Mouse (Mus musculus) lung, postnatal 14 days (tissue): ENCODE measurements at regions not wholly inside any gene's neighbourhood (a gene's known extent, or its start where the extent isn't known, plus 50 kb on each side); places are given as distances from the start of the nearest gene placed in this dataset.
A peak's percentile ranks its signal among the peaks of the same experiment; 100 is the strongest.

Experiments used
- DNase-seq: peaks from one replicate; pipeline ENCODE4 v3.0.0; 2021

DNA sequence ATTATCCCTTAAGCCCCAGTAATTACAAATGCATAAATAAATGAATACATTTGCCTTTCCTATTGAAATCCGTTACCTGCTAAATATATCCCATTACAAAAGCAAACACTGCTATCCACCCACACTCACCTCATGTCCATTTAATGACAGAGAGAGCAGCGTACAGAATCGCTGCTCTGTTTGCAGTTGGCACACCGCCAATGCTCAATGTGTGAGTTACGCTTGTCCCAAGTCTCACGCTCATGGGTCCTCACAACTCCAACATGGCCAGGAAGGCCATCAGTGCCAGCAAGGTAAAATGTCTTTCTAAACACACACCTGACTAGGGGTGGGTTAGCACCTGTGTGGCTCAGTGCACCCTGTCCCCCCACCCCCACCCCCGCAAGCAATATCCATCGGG is 150.0 kb upstream of the Igsf21 start:
- DNase-seq, result no peak

DNA sequence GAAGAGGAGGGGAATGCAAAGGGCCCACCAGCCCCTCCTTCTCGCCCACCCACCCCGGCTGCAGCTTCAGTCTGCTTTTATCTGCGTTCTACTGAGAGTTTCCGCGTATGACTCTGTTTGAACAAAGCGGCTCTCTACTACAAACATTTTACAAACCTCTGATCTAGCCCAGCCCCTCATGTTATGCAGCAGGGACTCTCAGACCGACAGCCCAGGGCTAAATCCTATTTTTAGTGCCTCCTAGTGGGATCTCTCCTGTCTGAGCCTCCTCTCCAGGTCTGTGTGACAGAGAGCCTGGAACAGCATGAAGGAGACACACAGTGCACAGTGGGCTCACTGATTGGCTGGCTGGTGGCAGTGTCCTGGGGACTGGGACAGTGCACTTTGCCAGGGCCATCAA is 145.7 kb upstream of the Igsf21 start:
- no peak for DNase-seq

DNA sequence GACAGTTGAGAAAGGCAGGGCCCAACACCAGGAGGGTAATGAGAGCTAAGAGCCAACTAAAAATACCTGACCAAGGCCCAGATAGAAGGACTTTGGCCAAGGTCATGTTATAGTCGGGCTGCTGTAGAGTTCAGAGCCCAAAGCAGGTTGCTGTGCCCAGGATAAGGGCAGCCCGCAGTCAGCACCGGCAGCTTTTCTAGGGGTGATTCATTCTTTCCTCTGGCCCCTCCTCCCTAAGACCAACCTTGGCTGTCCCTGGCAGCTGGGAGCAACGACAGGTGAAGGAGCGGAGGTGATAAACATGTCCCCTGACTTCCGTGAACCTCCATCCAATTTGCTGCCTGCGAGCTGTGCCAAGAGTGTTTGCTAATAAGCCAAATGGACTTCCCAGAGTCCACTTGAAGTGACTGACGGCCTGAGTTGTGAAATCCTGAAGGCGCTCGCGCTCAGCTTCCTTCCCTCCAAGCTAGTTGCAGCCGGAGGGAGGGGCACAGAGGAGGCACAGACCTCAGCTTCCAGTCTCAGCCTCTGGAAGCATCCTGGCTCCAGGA is 144.2 kb upstream of the Igsf21 start:
- DNase-seq, result peak; percentile 29

DNA sequence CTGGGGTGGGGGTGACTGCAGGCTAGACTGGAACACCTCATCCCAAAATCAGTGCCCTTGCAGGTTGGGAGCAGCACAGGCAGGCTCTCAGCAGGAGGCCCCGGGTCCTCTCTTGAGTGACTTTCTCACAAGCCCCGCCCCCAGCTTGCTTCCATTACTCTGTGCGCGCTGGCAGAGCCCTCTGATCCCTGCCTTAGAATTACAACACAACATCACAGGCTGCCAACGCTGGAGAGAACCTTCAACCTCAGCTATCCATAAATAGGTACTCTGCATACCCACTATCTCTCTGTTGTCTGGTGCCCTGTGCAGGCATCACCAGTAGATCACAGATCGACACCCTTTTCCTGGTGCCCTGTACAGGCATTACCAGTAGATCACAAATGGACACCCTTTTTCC is 139.1 kb upstream of the Igsf21 start:
- DNase-seq, result no peak

DNA sequence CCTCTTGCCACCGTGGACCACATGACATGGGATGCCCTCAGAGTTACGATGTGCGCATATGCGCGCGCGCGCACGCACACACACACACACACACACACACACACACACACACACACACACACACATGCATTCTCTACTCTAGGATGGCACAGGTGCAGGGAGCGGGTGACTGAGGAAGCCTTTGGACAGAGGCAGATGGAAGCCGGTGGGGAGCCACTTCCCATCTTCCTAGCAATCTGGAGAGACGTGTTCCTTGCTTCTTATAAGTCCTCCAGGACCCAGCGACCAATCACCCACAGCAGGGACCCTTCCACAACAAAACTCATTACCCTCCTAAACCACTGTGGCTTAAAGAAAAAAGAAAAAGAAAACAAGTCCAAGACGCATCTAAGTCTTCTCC is 138.6 kb upstream of the Igsf21 start:
- no peak for DNase-seq

DNA sequence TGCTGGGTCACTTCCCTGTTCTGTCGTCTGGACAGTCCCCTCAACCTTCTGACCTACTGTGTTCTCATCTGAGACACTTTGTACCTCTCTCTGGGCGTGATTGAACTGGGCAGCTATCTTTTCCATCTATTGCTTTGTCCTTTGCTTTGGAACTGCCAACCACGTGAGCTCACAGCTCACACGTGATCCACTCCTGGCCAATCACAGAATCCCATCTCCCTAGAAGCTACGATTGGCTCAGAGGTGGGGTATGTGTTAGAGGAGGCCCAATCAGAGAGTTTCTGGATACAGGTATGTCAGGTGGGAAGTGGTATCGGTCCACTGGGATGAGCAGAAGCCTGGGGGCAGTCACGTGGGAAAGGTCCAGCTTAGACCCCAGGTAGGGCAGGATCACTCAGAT is 137.0 kb upstream of the Igsf21 start:
- DNase-seq, result no peak

DNA sequence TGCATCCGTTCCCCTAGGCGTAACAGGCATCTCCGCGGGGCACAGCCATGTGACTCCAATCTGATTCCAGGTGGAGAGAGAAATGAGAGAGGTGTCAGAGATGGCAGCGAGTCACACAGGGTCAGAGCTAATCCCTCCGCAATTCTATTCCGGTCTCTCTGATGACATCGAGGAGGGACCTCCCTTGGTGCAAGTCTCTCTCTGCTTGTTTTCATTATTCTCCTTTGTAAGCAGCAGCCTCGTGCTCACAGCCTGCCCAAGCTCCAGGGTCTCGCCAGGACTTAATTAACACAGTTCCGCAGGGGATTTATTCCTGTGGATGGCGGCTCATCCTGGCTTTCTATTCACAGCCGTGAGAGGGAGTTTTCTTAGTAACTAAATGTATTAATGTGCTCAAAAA is 134.1 kb upstream of the Igsf21 start:
- no peak for DNase-seq

DNA sequence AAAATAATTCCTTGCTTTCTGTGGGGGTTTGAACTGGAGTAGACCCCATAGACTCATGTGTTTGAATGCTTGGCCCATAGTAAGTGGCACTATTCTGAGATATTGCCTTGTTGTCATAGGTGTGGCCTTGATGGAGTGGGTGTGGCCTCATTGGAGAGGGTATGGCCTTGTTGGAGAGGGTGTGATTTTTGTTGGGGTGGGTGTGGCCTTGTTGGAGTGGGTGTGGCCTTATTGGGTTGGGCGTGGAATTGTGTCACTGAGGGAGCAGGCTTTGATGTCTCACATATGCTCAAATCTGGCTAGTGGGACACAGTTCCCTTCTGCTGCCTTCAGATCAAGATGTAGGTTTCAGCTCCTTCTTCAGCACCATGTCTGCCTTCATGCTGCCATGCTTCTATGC is 131.4 kb upstream of the Igsf21 start:
- no peak for DNase-seq

DNA sequence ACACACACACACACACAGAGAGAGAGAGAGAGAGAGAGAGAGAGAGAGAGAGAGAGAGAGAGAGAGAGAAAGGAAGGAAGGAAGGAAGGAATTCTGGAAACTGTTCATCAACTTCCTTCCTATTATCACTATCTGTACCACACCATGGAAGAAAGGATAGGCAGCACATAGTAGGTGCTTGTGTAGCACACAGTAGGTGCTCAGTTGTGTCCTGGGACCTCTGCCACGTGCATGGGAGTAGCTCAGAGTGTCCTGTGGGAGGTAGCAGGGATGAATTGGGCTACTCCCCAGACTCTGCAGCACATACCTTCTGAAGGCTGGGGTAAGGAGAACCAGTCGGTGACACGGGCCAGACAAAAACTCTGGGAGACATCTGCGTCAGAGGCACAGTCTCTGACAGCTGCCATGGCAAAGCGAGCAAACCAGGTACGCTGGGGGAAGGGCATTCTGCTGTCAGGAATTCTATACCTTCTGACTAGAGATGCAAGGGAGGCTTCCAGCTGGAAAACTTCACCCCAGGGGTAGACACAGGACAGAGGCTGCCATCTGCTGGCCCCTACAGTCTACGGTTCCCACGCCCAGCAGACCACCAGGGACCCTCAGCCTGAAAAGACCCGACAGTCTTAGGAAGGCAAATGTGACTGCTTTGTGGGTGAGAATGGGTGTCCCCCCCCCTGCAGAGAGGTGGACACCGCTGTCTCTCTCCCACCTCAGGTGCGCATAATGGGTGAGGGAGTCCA is 126.2 kb upstream of the Igsf21 start:
- no peak for DNase-seq

DNA sequence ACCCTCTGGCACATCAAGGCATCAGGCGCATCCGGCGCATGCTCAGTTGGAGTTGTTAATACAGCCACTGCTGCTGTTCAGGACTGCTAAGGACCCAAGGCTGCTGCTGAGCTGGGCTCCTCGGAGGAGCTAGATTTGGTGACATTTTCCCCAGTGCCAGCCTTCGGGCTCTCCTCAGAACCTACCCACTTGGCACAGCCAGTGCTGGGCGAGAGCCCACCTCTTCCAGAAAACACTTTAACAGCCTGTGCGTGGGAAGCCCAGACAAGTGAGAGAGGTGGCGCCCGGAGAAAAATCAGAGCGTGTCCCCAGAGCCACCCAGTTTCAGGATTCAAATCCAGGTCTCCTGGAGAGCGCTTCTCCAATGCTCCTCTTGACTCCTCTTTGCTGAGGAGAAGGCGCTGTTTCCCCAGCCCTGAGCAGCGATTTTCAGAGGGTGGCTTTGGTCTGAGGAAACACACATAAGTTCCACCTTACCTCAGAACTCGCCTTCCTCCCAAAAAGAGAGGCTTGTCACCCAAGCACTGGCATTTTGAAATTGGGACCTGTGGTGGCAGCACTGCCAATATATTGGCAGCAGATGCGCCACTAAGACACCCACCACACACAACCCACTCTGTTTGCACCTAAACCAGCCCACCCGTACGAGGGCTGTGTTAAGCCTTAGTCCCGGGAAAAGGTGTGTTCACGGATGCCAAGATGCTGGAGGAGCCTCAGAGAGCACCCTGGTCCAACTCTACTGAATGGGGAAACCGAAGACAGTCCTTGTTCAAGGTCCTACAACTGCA is 125.0 kb upstream of the Igsf21 start:
- no peak for DNase-seq

DNA sequence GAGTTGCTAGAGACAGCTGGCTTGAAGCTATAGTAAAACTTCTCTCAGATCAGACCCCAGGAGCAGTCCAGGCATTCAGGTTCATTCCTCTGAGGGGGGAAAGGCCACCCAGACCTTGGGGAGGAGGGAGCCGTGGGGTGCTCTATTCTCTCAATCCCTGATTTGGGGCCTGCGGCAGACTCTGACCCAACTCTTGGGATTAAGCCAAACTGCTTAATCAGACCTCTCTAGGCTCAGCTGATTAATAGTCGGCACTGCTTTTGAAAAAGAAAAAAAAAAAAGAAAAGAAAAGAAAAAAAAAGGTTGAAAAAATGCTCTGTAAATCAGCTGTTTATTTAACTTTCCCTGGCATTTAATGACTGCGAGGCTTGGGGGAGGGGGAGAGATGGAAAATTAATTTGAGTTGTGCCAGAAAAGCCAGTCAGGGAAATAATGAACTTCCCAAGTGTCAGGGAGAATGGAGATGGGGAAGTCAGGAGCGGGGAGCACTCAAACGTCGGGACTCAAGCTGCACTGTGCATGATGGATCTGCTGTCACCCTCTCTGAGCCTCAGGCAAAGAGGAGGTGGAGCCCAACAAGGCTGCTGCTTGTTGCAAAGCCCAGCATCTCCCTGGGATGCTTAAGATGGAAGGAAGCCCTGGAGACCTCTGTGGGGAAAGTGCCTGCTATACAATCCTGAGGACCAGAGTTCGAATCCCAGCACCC is 120.5 kb upstream of the Igsf21 start:
- no peak for DNase-seq

DNA sequence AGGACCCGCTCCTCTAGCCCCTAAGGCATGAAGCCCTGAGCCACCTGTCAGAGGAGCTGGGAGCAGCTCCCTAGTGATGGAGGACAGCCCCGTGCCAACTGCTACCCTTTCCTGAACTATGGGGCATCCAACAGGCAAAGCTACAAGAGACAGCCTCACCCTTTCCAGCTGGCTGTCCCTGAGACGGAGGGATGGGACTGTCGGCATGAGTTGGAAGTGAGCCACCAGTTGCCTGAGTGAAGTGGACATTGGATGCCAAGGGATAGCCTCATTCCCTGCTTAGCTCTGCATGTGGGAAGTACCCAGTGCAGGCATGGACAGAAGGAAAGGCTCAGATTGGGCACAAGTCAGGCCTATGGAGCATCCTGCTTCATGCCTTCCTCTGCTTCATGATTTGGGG is 112.3 kb upstream of the Igsf21 start:
- DNase-seq, result no peak

DNA sequence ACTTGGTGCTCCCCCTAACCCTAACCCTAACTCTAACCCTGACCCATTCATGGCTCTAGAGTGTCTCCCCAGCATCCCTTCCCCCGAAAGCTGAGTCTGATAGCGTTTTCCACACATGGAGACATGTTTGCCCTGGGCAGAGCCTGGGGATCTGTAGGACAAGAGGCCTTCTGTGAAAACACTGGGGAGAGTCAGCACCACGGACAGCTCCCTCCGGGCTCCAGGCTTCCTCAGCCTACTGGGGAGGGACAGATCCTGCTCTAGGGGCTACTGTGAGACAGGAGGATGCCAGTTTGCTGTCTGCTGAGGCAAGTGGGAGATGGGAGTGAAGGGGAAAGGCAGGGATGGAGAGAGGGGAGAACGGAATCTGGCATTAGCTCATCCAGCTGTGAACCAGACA is 111.5 kb upstream of the Igsf21 start:
- DNase-seq, result peak; percentile 87

DNA sequence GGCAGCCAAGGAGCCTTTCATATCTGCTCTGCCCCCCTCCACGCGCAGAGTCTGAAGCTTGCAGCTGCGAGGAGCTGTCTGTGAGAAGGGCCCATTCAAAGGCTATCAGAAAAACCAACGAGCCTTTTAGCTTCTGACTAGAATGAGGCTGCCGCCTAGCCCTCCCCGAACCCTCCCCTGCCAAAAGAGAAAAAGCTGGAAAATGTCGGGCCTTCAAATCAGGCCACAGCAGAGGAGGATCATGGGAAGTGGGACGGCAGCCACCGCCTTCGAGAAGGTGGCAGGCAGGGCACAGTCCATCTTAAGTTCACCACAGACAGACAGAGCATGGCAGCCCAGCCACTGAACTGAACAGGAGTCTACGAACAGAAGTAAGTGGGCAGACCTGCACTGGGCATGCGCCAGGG is 108.6 kb upstream of the Igsf21 start:
- DNase-seq, result no peak

DNA sequence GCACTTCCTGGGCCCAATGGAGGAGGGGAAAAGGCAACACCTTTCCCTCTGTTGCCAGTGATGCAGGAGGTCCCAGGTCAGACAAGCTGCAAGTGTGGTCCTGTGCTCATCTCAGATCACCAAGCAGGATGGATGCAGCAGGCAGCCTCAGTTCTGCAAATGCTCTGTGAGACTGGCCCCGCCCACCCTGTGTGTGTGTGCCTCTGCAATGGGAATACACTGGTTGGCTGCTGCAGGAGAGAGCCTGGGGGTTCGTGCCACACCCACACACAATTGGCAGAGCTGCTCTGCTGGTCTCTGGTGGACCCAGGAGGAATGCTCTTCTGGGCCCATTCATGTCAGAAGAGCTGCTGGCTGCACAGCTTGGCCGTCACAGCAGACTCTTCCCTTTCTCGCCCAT is 102.2 kb upstream of the Igsf21 start:
- DNase-seq, result no peak

DNA sequence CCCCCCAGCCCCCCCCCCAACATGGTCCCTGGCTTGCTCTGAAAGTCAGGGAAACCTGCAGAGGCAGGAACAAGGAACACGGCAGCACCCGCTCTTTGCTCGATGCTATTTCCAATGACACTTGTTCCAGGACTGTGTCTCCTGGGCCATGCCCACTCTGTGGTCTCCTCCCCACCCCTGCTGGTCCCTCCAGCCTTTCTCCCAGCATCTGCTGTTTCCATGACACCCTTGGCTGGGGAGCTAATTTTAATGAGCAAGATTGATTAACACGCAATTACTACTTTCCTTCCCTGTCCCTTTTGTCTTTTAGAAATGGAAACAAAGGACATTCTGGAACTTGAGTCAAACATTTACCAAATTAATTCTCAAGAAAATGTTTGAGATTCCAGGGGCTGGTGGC is 83.6 kb upstream of the Igsf21 start:
- DNase-seq, result no peak

DNA sequence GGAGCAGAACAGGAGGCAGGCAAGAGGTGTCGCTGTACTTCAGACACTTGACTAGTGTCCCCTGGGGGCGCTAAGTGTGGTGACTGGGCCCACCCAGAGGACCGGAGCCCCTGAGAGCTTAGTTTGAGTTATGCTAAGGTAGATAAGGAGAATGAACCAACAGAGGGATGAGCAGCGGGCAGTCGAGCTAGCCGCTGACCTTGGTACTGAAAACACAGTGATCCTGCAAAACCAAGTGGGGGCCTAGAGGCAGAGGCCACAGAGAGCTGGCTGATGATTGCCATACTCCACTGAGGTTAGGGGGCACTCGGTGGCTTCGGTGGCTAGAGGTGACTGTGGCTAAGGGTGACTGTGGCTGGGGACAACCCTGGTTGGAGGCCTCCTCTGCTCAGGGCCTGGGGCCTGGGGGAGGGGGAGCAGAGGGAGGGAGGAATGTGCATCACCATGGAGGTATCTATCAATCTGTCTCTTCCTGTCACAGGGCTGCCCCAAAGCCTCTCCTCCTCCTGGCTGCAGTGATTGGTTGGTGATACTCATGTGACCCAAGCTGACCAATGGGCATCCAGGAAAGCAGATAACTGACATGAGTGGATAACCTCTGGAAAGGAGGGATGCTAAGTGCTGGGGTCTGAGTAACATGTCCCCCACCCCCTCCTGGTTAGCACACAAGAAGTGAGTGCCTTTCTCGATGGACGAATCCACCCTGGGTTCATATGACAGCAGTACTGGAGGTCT is 80.3 kb upstream of the Igsf21 start:
- DNase-seq, result no peak

DNA sequence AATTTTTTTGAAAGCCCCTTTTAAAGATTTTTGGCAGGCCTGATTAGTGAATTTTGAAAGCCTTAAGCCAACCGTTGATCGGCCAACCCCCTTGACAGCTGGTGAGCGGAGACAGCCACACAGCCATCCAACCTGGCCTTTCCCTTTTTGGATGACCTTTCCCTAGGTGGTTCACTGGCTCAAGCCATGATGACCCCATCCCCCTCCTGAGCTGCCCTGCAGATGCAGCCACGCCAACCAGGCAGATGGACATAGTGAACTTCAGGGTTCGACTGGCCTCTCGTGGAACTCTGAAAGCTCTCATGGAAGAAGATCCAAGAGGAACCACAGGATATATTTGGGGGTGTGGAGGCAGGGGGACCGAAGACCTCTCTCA is 79.1 kb upstream of the Igsf21 start:
- DNase-seq, result no peak

DNA sequence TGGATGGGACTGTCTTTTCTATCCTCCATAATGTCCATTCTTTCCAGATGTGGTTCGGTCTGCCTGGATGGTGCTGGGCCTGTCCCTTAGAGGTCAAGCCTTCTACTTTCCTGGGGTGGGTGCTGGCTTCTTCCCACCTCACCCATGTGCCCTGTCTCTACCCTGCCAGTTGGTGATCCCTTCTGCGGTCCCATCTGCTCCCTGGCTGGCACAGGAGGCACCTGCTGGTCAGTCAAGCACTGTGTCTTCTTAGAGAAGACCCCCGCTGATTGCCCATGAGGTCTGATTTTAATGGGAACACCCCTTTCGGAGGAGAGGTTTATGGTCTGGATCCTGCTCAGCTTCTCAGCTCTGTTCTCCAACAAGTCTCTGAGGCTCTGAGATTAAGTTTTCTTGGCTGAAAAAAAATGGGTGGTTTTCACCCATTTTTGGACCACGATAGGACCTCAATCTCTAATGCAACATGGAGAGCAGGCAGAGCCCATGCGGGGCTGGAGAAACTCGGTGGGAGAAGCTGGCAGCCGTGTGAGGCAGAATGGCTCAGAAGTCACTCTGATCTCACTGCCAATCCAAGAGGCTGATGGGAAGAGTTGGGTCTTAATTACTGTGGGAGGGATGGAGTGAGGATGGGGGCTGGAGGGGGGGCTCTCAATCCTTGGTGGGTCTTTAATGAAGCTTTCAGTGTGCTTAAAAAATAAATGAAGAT is 78.5 kb upstream of the Igsf21 start:
- no peak for DNase-seq

DNA sequence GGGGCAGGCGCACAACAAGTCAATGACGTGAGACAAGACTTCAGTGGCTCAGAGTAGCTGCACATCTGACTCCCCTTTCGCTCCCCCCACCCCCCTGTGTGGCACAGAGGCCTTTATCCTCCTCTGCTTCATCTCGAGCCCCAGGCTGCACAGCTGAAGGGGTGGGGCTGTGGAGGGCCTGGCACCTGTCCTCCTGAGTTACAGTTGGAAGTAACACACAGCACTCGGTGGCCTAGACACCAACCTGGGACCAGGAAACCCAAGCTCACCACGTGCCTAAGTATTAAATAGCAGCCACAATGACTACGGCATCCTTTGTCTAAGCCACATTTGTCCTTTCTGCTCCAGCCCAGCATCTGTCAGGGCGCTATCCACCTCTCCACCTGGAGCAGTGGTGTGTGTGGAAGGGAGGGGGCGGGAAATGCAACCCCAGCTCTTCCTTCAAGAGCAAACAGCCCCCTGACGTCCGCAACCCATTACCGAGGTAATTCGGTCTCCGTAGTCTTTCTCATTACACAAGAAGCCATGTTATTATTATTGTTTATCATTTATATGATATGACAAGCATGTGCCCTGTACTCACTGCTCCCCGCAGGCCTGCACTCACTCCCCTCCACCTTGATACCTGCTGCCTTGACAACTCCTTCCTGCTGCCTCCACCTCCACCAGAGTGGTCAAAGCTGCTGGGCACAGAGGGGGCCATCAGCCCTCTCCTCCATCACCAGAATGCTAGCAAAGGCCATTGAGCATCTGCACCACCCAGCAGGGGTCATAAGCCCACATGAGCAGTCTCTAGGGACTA is 73.7 kb upstream of the Igsf21 start:
- DNase-seq, result no peak

DNA sequence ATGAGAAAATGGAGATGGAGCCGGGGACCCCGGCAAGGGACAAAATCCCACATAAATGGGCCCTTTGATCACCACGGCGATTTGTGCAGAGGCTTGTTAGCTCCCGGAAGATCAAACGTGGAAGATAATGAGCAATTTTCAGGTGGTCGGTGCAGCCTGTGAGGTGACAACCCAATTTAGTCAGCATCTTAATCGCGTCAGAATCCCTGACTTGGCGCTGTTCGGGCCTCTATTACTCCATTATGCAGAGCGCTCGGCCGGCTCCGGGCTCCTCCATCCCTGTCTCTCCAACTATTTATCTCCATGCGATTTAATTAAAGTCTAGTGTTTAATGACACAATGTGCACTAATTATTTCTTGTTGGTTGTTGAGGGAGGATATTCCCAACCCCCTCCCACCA is 66.1 kb upstream of the Igsf21 start:
- DNase-seq, result no peak

DNA sequence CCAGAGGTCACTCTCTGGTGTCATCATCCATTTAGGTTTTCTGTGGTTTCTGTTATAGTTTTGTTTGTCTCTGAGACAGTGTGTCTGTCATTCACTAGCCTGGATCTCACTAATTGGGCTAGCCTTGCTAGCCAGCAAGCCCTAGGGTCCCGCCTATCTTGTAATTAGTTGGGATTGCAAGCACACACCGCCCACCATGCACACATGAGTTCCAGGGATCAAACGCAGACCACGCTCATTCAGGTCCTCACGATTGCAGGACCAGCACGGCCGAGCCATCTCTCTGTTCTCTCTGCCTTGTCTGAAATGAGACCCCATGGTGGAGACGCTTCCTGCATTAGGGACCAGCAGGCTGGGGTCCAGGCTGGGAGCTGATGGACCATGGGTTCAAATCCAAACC is 60.9 kb upstream of the Igsf21 start:
- no peak for DNase-seq
